Mouse (Mus musculus) naive thymus-derived CD4-positive, alpha-beta T cell, adult 5 months (primary cell): Measurements from ENCODE around the gene Gm5426. TPM values are rescaled to one million over a fixed set of nuclear protein-coding genes. Genes with fewer than 3 reads are reported as not detected.

ENCODE experiments used
- polyA plus RNA-seq: library from polyadenylated mRNA; unstranded; fragments of 100-300 nt; shearing (Covaris generic); gene quantifications from one replicate; pipeline ENCODE4 v1.2.1, GENCODE M21; 2017

Gm5426 gene
- not detected for polyA plus RNA-seq

DNA sequence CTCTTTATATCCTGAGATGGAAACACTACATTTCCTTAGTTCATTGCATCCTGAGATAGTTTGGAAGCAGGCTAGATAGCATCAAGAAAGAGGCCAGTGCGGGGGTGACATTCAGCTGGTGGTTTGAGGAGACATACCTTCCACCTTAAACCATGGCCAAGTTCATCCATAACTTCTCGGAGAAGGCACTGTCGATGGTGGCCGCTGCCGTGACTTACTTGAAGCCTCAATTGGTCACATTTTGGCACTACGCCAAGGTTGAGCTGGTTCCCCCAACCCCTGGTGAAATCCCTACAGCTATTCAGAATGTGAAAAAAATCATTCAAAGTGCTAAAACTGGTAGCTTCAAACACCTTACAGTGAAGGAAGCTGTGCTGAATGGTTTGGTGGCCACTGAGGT, at the start of gene Gm5426:
Gene Gm5426, plus strand, starts transcription at position 153 of the 400 bp plus-strand sequence.

Other genes starting within 250 kb of the Gm5426 start
- 6.1 TPM for gene Eea1, start 196.0 kb upstream of the Gm5426 start, polyA plus RNA-seq